Mouse (Mus musculus) MEL (cell line): Measurements from ENCODE around the gene Prkcz. TPM values are rescaled to one million over a fixed set of nuclear protein-coding genes. Genes with fewer than 3 reads are reported as not detected.
"Not testable (repeated sequence)": the region's sequence is repeated elsewhere in the genome, so short reads cannot be mapped to it uniquely, and the experiment has no call there.

ENCODE experiments used
- DNase-seq: peaks from one replicate; pipeline ENCODE4 v3.0.0; 2011; ENCODE audit warnings: low read depth, low spot score
- H3K27ac ChIP-seq: 2 replicates; pipeline ENCODE4 v1.5.1; 2012; ENCODE audit warnings: low read depth, mild to moderate bottlenecking, control low read depth, low read length, moderate library complexity; ENCODE audit not compliant: control insufficient read depth
- H3K27me3 ChIP-seq, 2 experiments: fragments of 150-350 bp in 1 of 2; sonication (generic) in 1 of 2; 2 replicates each; pipeline ENCODE4 v1.6.1; 2012; ENCODE audit warnings: low read length in 2 of 2, mild to moderate bottlenecking in 2 of 2, improper control_type of control experiment in 1 of 2, moderate library complexity in 1 of 2; ENCODE audit not compliant: insufficient read depth in 2 of 2, control insufficient read depth in 1 of 2
- H3K36me3 ChIP-seq, 2 experiments: 2 replicates each; pipeline ENCODE4 v1.6.1; 2012 to 2014; ENCODE audit warnings: low read length in 2 of 2, improper control_type of control experiment in 1 of 2, inconsistent platforms in 1 of 2, mild to moderate bottlenecking in 1 of 2; ENCODE audit not compliant: insufficient read depth in 2 of 2, control insufficient read depth in 1 of 2
- H3K4me1 ChIP-seq, 2 experiments: fragments of 150-350 bp in 1 of 2; sonication (generic) in 1 of 2; 2 replicates each; pipeline ENCODE4 v1.6.1; 2012; ENCODE audit warnings: low read length in 2 of 2, improper control_type of control experiment in 1 of 2, mild to moderate bottlenecking in 1 of 2; ENCODE audit not compliant: insufficient read depth in 2 of 2, control insufficient read depth in 1 of 2
- H3K4me3 ChIP-seq, 2 experiments: fragments of 150-350 bp in 1 of 2; sonication (generic) in 1 of 2; 2 replicates each; pipeline ENCODE4 v1.5.1; 2012; ENCODE audit warnings: low read depth in 2 of 2, low read length in 2 of 2, mild to moderate bottlenecking in 2 of 2, moderate library complexity in 2 of 2, control low read depth in 1 of 2, improper control_type of control experiment in 1 of 2; ENCODE audit not compliant: control insufficient read depth in 1 of 2, insufficient read depth in 1 of 2
- H3K79me2 ChIP-seq: 2 replicates; pipeline ENCODE4 v1.6.1; 2012; ENCODE audit warnings: mild to moderate bottlenecking, low read length, moderate library complexity; ENCODE audit not compliant: control insufficient read depth, poor library complexity, insufficient read depth
- H3K9ac ChIP-seq: 2 replicates; pipeline ENCODE4 v1.6.1; 2012; ENCODE audit warnings: low read depth, mild to moderate bottlenecking, control low read depth, low read length, moderate library complexity; ENCODE audit not compliant: control insufficient read depth, poor library complexity, severe bottlenecking
- H3K9me3 ChIP-seq: fragments of 150-350 bp; sonication (generic); replicated peaks from 2 replicates; pipeline ENCODE4 v1.6.1; 2012; ENCODE audit warnings: mild to moderate bottlenecking, low read length, improper control_type of control experiment, moderate library complexity; ENCODE audit not compliant: insufficient read depth
- BHLHE40 ChIP-seq: IDR thresholded peaks from 2 replicates; pipeline ENCODE4 v1.6.1; 2012; ENCODE audit warnings: low read depth, mild to moderate bottlenecking, inconsistent platforms, low read length, improper control_type of control experiment, borderline replicate concordance
- CHD1 ChIP-seq: IDR thresholded peaks from 2 replicates; pipeline ENCODE4 v1.6.1; 2012; ENCODE audit warnings: low read depth, mild to moderate bottlenecking, inconsistent platforms, low read length, improper control_type of control experiment
- CTCF ChIP-seq, 3 experiments: IDR thresholded peaks in 2 of 3; conservative IDR thresholded peaks in 1 of 3; 2 replicates each; pipeline ENCODE4 v1.5.1; 2011 to 2012; ENCODE audit warnings: low read length in 3 of 3, low read depth in 2 of 3, mild to moderate bottlenecking in 2 of 3, improper control_type of control experiment in 1 of 3, inconsistent platforms in 1 of 3, mixed read lengths in 1 of 3, moderate library complexity in 1 of 3; ENCODE audit not compliant: control insufficient read depth in 1 of 3, insufficient read depth in 1 of 3, poor library complexity in 1 of 3, severe bottlenecking in 1 of 3
- E2F4 ChIP-seq: IDR thresholded peaks from 2 replicates; pipeline ENCODE4 v1.6.1; 2011; ENCODE audit warnings: low read depth, low read length, improper control_type of control experiment, borderline replicate concordance
- EP300 ChIP-seq, 2 experiments: IDR thresholded peaks; 2 replicates each; pipeline ENCODE4 v1.6.1; 2011; ENCODE audit warnings: improper control_type of control experiment in 2 of 2, low read length in 2 of 2, low read depth in 1 of 2, mild to moderate bottlenecking in 1 of 2
- ETS1 ChIP-seq: IDR thresholded peaks from 2 replicates; pipeline ENCODE4 v1.6.1; 2012; ENCODE audit warnings: low read depth, mild to moderate bottlenecking, inconsistent platforms, low read length, improper control_type of control experiment, moderate library complexity
- GABPA ChIP-seq: IDR thresholded peaks from 2 replicates; pipeline ENCODE4 v1.6.1; 2012; ENCODE audit warnings: low read depth, mild to moderate bottlenecking, inconsistent platforms, low read length, improper control_type of control experiment, moderate library complexity
- GATA1 ChIP-seq: IDR thresholded peaks from 2 replicates; pipeline ENCODE4 v1.6.1; 2011; ENCODE audit warnings: low read depth, low read length, improper control_type of control experiment
- HCFC1 ChIP-seq: IDR thresholded peaks from 2 replicates; pipeline ENCODE4 v1.6.1; 2012; ENCODE audit warnings: low read depth, mild to moderate bottlenecking, inconsistent platforms, low read length, improper control_type of control experiment, moderate library complexity
- JUND ChIP-seq: IDR thresholded peaks from 2 replicates; pipeline ENCODE4 v1.6.1; 2011; ENCODE audit warnings: low read depth, mild to moderate bottlenecking, improper control_type of control experiment, low read length
- MAFK ChIP-seq: IDR thresholded peaks from 2 replicates; pipeline ENCODE4 v1.6.1; 2011; ENCODE audit warnings: low read depth, mild to moderate bottlenecking, low read length, improper control_type of control experiment, borderline replicate concordance
- MAX ChIP-seq: IDR thresholded peaks from 2 replicates; pipeline ENCODE4 v1.6.1; 2011; ENCODE audit warnings: low read length, improper control_type of control experiment
- MAZ ChIP-seq: IDR thresholded peaks from 2 replicates; pipeline ENCODE4 v1.6.1; 2012; ENCODE audit warnings: low read depth, mild to moderate bottlenecking, inconsistent platforms, low read length, improper control_type of control experiment
- MEF2A ChIP-seq: IDR thresholded peaks from 2 replicates; pipeline ENCODE4 v1.6.1; 2014; ENCODE audit warnings: low read depth, mild to moderate bottlenecking, inconsistent platforms, low read length, improper control_type of control experiment; ENCODE audit not compliant: poor library complexity, insufficient replicate concordance, severe bottlenecking; ENCODE audit errors: extremely low read depth
- NELFE ChIP-seq: IDR thresholded peaks from 2 replicates; pipeline ENCODE4 v1.6.1; 2011; ENCODE audit warnings: low read depth, low read length, improper control_type of control experiment
- POLR2AphosphoS2 ChIP-seq: IDR thresholded peaks from 2 replicates; pipeline ENCODE4 v1.6.1; 2011; ENCODE audit warnings: low read length, improper control_type of control experiment
- RAD21 ChIP-seq: IDR thresholded peaks from 2 replicates; pipeline ENCODE4 v1.6.1; 2011; ENCODE audit warnings: mild to moderate bottlenecking, low read depth, low read length, improper control_type of control experiment
- RCOR1 ChIP-seq: IDR thresholded peaks from 2 replicates; pipeline ENCODE4 v1.6.1; 2012; ENCODE audit warnings: low read depth, mild to moderate bottlenecking, inconsistent platforms, low read length, improper control_type of control experiment
- SMC3 ChIP-seq: IDR thresholded peaks from 2 replicates; pipeline ENCODE4 v1.6.1; 2011; ENCODE audit warnings: low read depth, low read length, improper control_type of control experiment
- TAL1 ChIP-seq: IDR thresholded peaks from 2 replicates; pipeline ENCODE4 v1.6.1; 2012; ENCODE audit warnings: mild to moderate bottlenecking, inconsistent platforms, low read length, moderate library complexity, mixed read lengths
- ZC3H11A ChIP-seq: IDR thresholded peaks from 2 replicates; pipeline ENCODE4 v1.6.1; 2012; ENCODE audit warnings: low read depth, mild to moderate bottlenecking, inconsistent platforms, low read length, improper control_type of control experiment
- ZNF384 ChIP-seq: IDR thresholded peaks from 2 replicates; pipeline ENCODE4 v1.6.1; 2012; ENCODE audit warnings: low read depth, mild to moderate bottlenecking, inconsistent platforms, low read length, improper control_type of control experiment
- polyA plus RNA-seq, 2 experiments: library from polyadenylated mRNA; stranded (reverse) in 1 of 2; unstranded in 1 of 2; fragments of >175 nt in 1 of 2; fragments of >200 nt in 1 of 2; gene quantifications; 2 replicates each; pipeline versions ENCODE4 v1.2.1 to v1.2.4; 2012; ENCODE audit warnings: low replicate concordance in 2 of 2, low read depth in 1 of 2; ENCODE audit not compliant: insufficient read length in 2 of 2, insufficient read depth in 1 of 2, missing spikeins in 1 of 2
- total RNA-seq: library from RNA; depleted of rRNA; stranded (reverse); fragments of 300-350 nt; gene quantifications from 2 replicates; pipeline ENCODE4 v1.2.3, GENCODE M21; 2012

The Prkcz gene
- total and polyA plus RNA-seq, 3 experiments = 0.12 to 0.92 TPM; not detected in 1

DNA sequence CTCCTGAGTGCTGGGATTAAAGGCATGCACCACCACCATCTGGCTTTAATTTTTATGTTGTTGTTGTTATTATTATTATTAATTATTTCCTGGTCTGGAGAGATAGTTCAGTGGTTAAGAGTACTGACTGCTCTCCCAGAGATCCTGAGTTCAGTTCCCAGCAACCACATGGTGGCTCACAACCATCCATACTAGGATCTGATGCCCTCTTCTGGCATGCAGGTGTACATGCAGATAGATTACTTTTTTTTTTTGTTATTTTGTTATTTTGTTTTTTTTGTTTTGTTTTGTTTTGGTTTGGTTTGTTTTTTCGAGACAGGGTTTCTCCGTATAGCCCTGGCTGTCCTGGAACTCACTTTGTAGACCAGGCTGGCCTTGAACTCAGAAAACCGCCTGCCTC is 113.1 kb downstream of the Prkcz start:
- DNase-seq = peak; percentile 15

DNA sequence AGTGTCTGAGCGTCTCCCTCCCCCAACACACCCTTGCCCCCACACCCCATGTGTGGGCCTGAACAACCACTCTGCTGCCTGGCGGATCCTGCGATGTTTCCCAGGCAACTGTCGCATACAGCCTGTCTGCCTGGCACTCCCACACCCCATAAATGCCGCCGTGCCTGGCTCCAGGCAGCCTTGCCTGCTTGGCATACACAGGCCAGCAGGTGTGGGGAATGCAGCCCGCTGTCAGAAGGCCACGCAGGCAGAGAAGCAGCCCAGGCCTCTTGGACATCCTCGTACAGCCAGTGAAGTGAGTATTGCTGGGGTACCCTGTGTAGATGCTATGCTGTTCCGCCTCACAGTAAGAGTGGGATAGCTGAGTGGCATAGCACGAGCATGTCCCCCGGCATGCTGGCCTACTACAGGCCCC is 114.5 kb downstream of the Prkcz start:
- Histone ChIP-seq H3K27me3 (peaks cover 2 to 6% of the 10 kb centered on the region in 2 experiments; a peak in 2 of 4 replicates), H3K4me1 (peaks cover 0 to 11% of the 10 kb centered on the region in 2 experiments), H3K27ac (no peak overlapping the region), H3K79me2 (peaks cover 7% of the 10 kb centered on the region), H3K9ac (no peak overlapping the region), H3K4me3 (no peak overlapping the region), H3K9me3 (no peaks in the 10 kb centered on the region), H3K36me3 (peaks cover 0 to 5% of the 10 kb centered on the region in 2 experiments; a peak in 2 of 4 replicates)
- DNase-seq = no peak
- TF ChIP-seq MAZ (no peak), JUND (no peak), BHLHE40 (no peak), CHD1 (no peak), E2F4 (no peak), SMC3 (no peak), RAD21 (no peak), EP300 (IDR thresholded peaks at IDR 0.05; ENCODE audit: low read depth in 1 of 2, low read length in 2 of 2) (no peak), HCFC1 (no peak), GATA1 (no peak), GABPA (no peak), MEF2A (no peak), MAX (no peak), RCOR1 (no peak), NELFE (no peak), POLR2AphosphoS2 (no peak), MAFK (no peak), TAL1 (no peak), CTCF (IDR thresholded peaks at IDR 0.05 in 2 of 3, conservative IDR thresholded peaks at IDR 0.05 in 1 of 3; ENCODE audit: control insufficient read depth in 1 of 3, insufficient read depth in 1 of 3, low read depth in 2 of 3, low read length in 3 of 3, poor library complexity in 1 of 3, severe bottlenecking in 1 of 3) (no peak), ETS1 (no peak)

More for the DNA sequence above, 113.1 kb downstream of the Prkcz start:
- H3K4me3 ChIP-seq, H3K27ac ChIP-seq, H3K36me3 ChIP-seq, H3K27me3 ChIP-seq, H3K9me3 ChIP-seq, H3K9ac ChIP-seq, H3K79me2 ChIP-seq: not testable (repeated sequence)
- H3K4me1 ChIP-seq = peaks cover 0 to 11% of the 10 kb centered on the region in 2 experiments
- TF ChIP-seq ZNF384 = 0 out of 2 replicates have a peak, but pooled peaks have one; percentile 38
- peak; percentile 36 for TF ChIP-seq RAD21
- TF ChIP-seq ZC3H11A = 0 out of 2 replicates have a peak, but pooled peaks have one; percentile 19
- peak; percentile 47 for TF ChIP-seq SMC3
- TF ChIP-seq CTCF (IDR thresholded peaks at IDR 0.05 in 2 of 3, conservative IDR thresholded peaks at IDR 0.05 in 1 of 3; ENCODE audit: control insufficient read depth in 1 of 3, insufficient read depth in 1 of 3, low read depth in 2 of 3, low read length in 3 of 3, poor library complexity in 1 of 3, severe bottlenecking in 1 of 3) = peak in 2 of 3 experiments; percentile 8 to 45; a peak in 2 of 6 replicates
- TF ChIP-seq, all 39 proteins: peak for 5; not testable (repeated sequence) for 34
